Mouse (Mus musculus) heart, postnatal 4 days (tissue): ENCODE data around the gene Mcm10. TPM values are rescaled to one million over a fixed set of nuclear protein-coding genes. Genes with fewer than 3 reads are reported as not detected.

ENCODE experiments used
- DNase-seq: peaks from one replicate; pipeline ENCODE4 v3.0.0; 2021
- total RNA-seq, 2 experiments: library from RNA; stranded (reverse); gene quantifications; 2 replicates each; pipeline ENCODE4 v1.2.3; 2021

Mcm10 gene
- total RNA-seq, 2 experiments from 2014 or later, result 9.7 to 14.0 TPM

GRCm38 (mm10) chr2:5032665-5033064, 20.1 kb upstream of the Mcm10 start:
- no peak for DNase-seq

- DNase-seq, result no peak
Measured at GRCm38 (mm10) chr2:5031215-5031614, 18.6 kb upstream of the Mcm10 start.

DNA sequence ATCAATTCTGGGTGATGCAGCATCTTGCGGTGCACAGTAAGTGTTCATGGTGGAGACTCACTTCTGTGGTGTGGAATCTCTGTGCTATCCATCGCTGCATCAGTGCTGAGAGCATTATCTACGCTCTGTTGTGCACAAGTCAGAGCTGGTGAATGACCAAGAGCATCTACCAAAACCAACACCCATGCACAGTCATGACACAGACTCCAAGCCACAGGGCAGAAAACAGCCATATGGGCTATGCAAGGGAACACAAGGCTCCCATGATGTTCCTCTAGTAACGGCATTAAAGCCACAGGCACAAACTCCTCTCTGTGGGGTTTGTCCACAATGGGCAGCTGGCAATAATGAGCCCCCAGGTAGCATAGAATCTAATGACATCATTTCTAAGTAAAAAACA, 17.2 kb upstream of the Mcm10 start:
- no peak for DNase-seq

- peak; percentile 15 for DNase-seq
Measured at GRCm38 (mm10) chr2:5028047-5028446, 15.5 kb upstream of the Mcm10 start.

GRCm38 (mm10) chr2:5027057-5027456, 14.5 kb upstream of the Mcm10 start:
- DNase-seq, result no peak

DNA sequence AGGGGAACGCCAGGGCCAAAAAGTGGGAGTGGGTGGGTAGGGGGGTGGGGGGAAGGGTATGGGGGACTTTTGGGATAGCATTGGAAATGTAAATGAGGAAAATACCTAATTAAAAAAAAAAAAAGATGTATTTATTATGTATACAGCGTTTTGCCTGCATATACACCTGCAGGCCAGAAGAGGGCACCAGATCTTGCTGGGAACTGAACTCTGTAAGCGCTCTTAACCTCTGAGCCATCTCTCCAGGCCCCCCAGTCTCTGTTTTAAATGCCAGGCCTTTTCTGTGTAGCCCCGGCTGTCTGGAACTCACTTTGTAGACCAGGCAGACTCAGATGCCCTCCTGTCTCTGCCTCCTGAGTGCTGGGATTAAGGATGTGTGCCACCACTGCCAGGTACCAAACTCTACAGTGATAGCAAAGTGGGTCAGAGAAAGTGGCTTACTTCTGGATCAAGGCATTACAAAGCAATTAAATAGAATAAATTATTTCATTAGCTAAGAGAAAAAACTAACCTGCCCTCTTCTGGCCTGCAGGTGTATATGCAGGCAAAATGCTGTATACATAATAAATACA, 12.7 kb upstream of the Mcm10 start:
- DNase-seq, result no peak

DNA sequence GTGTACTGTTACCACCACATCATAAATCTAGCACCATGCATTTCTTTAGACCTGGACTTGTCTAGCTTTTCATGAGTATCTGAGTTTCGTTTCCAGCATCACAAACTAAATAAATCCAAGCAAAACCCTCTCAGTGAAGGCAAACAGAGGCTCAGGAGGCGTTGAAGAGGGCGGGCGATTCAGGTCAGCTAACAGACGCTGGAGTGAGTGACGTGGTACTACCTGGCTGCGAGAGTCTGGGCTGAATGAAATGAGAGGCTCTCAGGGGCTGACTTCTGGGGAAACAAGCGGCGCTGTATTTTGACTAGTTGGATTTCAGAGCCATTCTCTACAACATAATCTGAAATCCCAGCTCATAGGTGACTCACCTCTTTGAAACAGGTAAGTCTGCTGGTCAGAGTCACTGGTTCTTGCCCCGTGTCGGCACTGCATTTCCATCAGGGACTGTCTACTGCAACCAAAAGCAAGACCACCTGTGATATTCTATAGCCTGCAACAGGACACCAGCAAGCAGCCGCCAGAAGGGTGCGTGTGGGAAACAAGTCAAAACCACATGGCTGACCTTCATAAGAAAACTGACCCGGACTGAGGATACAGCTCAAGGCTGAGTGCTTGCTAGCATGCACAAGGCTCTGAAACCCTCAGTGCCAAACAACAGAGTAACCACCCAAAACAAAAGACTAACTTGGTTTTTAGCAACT, 11.3 kb upstream of the Mcm10 start:
- DNase-seq, result no peak

DNA sequence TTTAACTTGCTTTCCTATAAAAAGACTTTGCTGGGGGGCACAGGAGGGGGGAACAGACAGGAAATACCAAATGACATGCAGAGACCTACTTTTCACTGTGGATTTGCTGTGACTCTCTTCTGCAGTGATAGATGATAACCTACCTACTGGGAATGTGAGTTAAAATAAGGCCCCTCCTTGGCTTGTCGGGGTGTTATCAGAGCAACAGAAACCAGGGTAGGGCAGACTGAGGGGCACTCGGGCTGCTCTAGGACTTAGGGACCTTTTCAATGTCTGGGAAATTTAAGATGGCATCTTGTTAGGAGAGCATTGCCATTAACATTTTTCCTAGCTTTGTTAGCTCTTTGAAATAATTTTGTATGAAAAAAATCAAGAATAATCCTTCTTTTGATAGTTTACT, 10.7 kb upstream of the Mcm10 start:
- DNase-seq, result no peak

DNA sequence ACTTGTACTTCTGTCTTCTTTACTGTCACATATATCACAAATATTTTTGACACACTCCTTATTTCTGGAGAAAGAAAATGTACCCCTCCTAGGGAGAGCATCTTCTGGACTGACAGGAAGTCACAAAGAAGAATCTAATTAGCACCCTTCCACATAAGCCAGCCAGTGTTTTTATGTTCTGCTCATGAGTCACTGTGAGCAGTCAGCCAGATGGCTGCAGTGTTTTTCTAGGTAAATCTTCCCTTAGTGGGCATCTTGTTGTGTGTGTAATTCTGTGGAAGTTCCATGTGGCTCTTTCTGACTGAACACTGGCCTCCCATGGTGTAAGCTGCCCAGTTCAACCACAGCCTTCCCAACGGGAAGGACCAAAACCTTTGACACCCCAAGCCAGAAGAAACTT, 7.1 kb upstream of the Mcm10 start:
- no peak for DNase-seq

DNA sequence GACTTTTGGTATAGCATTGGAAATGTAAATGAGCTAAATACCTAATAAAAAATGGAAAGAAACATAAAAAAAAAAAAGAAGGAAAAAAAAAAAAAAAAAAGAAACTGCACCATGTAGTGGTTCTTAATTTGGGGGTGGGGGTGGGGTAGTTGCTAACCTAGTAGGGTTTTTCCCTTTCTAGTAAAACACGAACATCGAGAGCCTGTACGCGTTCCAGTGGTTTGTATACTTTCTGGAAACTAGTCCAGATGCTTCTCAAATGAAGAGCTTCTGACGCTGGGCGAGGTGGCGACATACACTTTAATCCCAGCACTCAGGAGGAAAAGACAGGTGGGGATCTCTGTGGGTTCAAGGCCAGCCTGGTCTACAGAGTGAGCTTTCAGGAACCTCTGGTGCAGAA, 4.3 kb upstream of the Mcm10 start:
- DNase-seq, result no peak

DNA sequence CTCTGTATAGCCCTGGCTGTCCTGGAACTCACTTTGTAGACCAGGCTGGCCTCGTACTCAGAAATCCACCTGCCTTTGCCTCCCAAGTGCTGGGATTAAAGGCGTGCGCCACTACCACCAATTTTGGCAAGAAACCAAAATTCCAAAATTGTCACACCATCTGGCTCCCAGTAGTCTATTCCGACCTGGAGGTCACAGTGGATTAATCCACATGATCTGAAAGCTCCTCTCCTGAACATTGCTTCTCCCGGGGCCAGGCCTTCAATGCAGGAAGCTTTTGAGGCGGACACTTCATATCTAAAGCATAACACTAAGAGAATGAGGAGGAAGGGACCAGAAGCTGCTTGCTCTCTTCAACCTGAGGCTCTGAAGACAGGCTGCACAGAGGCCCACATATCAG, 2.9 kb upstream of the Mcm10 start:
- no peak for DNase-seq

DNA sequence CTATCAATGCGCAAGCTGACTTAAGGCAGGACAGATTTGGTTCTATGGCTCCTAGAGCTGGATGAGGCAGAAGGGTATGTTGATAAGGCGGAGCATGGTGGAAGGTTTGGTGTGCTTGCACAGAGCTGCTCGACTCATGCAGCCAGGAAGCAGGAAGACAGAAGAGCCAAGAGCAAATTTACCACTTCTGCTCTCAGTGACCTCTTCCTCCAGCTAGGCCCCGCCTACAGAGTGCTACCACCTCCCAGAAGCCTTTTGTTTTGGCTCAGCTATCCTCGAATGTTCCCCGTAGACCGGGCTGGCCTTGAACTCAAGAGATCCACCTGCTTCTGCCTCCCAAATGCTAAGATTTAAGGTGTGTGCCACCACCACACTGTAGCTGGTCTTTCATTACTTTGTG, 2.0 kb upstream of the Mcm10 start:
- no peak for DNase-seq

- no peak for DNase-seq
Measured at GRCm38 (mm10) chr2:5011898-5012490, 597 bp downstream of the Mcm10 start.

DNA sequence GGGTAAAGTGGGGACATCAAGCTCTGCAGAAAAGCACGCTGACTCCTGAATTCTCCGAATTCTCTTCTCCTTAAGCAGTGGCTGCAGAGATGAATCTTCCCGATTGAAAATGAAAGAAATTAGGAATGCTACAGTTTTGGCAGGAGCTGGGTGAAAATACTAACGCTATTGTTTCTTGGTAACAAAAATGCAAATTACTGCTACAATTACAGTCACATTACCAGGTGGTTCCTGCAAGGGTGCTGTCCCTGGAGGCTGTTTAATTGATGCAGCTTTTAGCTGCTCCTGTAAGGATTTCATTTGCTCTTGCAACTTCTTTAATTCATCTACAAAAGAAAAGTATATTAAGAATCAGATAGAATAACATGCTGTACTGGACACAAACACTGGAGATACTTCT, 5.5 kb downstream of the Mcm10 start:
- no peak for DNase-seq

GRCm38 (mm10) chr2:5001266-5001665, 11.3 kb downstream of the Mcm10 start:
- no peak for DNase-seq

- no peak for DNase-seq
Measured at GRCm38 (mm10) chr2:4998905-4999304, 13.7 kb downstream of the Mcm10 start.

DNA sequence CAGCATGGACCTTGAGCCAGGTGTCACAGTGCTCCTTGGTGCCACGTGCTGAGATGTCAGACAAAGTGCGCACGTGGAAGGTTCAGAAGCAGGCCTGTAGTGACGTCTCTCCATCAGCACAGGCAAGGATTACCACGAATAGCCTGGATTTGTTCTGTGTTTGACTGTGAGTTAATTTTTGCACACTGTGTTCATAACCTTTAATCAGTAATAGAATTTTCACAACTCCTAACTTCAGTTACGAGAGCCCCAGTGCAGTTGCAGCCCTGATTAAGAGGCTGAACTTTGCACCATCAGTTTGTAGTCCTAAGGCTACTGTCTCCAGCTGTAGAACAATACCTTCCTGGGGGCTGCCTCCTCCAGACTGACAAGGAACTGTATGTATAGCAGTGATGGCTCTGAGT, 16.2 kb downstream of the Mcm10 start:
- no peak for DNase-seq

- no peak for DNase-seq
Measured at GRCm38 (mm10) chr2:4995646-4996045, 16.9 kb downstream of the Mcm10 start.

DNA sequence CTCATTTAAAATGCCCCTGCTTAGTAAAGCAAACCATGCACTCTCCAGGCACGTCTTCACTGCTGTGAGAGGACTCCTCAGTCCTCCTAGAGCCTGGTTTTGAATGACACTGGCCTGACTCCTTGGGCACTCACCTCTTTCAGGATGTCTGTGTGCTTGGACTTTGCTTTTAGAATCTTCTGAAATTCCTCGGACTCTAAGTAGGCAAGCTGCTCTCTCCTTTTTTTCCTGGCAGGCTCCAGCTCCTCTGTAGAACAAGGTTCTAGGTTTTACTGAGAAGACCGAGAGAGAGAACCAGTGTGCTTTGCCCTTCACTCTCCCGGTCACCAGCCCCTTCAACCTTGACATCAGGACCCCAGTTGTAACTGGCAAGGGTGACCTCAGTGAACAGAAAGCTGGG, 18.2 kb downstream of the Mcm10 start:
- DNase-seq, result no peak

GRCm38 (mm10) chr2:4993584-4993983, 19.0 kb downstream of the Mcm10 start:
- DNase-seq, result no peak

DNA sequence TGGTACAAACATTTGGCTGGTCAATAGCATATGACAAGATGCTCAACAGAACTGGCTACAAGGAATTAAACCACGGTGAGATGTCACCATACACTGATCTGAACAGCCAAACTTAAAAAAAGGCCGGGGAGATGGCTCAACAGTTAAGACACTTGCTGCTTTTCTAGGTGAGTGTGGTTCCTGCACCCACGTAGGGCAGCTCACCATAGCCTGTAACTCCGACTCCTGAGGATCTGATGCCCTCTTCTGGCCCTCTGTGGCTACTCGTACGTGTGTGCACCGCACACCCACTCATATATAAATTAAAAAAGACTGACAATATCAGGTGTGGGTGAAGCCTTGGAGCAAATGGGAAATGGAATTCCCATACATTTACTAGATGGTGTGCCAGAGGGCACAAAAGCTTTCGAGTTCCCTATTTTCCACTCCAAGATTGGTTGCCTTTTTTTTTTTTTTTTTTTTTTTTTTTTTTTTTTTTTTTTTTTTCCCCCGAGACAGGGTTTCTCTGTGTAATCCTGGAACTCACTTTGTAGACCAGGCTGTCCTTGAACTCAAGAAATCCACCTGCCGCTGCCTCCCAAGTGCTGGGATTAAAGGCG, 23.7 kb downstream of the Mcm10 start:
- DNase-seq, result no peak

GRCm38 (mm10) chr2:4987388-4988180, 25.0 kb downstream of the Mcm10 start:
- no peak for DNase-seq

GRCm38 (mm10) chr2:4986798-4987197, 25.8 kb downstream of the Mcm10 start:
- no peak for DNase-seq
